Mouse (Mus musculus) limb, embryonic 15.5 days (tissue): ENCODE measurements around the gene Myadm. TPM values are rescaled to one million over a fixed set of nuclear protein-coding genes. Genes with fewer than 3 reads are reported as not detected.
"Not testable (repeated sequence)": the region's sequence is repeated elsewhere in the genome, so short reads cannot be mapped to it uniquely, and the experiment has no call there.

Source experiments
- ATAC-seq: fragments of 200-750 bp; cut with Nextera tagmentation; 2 replicates; pipeline ENCODE4 v1.8.0; 2017; ENCODE audit warnings: low read depth, moderate TSS enrichment; ENCODE audit not compliant: insufficient number of reproducible peaks, low FRiP score, low TSS enrichment
- H3K27ac ChIP-seq: fragments of 300-500 bp; sonication (generic); 2 replicates; pipeline ENCODE4 v1.5.1; 2015; ENCODE audit warnings: moderate library complexity, mild to moderate bottlenecking, inconsistent platforms
- H3K27me3 ChIP-seq: fragments of 300-500 bp; sonication (generic); 2 replicates; pipeline ENCODE4 v1.6.1; 2015; ENCODE audit warnings: inconsistent platforms
- H3K36me3 ChIP-seq: fragments of 300-500 bp; sonication (generic); 2 replicates; pipeline ENCODE4 v1.6.1; 2015; ENCODE audit warnings: inconsistent platforms
- H3K4me1 ChIP-seq: fragments of 300-500 bp; sonication (generic); 2 replicates; pipeline ENCODE4 v1.6.1; 2015; ENCODE audit warnings: inconsistent platforms
- H3K4me2 ChIP-seq: fragments of 300-500 bp; sonication (generic); 2 replicates; pipeline ENCODE4 v1.6.1; 2015; ENCODE audit warnings: mild to moderate bottlenecking, inconsistent platforms
- H3K4me3 ChIP-seq: fragments of 300-500 bp; sonication (generic); 2 replicates; pipeline ENCODE4 v1.5.1; 2015; ENCODE audit warnings: mild to moderate bottlenecking, inconsistent platforms
- H3K9ac ChIP-seq: fragments of 300-500 bp; sonication (generic); 2 replicates; pipeline ENCODE4 v1.6.1; 2015; ENCODE audit warnings: inconsistent platforms
- H3K9me3 ChIP-seq: fragments of 300-500 bp; sonication (generic); 2 replicates; pipeline ENCODE4 v1.6.1; 2016; ENCODE audit warnings: inconsistent platforms
- WGBS: fragments of 180-500 bp; shearing (Covaris S2); methylation state at CpG from one replicate; pipeline ENCODE4 v1.1.7; 2015; 5-methylcytosine and 5-hydroxymethylcytosine counted together
- polyA plus RNA-seq: library from polyadenylated mRNA; unstranded; fragments of >200 nt; fragmentation: Nextera tagmentation; extraction: Ambion mirVana; gene quantifications from 2 replicates; pipeline ENCODE4 v1.2.1, GENCODE M21; 2015

Gene Myadm
- polyA plus RNA-seq, 1 experiment from 2014 or later = 125 TPM

DNA sequence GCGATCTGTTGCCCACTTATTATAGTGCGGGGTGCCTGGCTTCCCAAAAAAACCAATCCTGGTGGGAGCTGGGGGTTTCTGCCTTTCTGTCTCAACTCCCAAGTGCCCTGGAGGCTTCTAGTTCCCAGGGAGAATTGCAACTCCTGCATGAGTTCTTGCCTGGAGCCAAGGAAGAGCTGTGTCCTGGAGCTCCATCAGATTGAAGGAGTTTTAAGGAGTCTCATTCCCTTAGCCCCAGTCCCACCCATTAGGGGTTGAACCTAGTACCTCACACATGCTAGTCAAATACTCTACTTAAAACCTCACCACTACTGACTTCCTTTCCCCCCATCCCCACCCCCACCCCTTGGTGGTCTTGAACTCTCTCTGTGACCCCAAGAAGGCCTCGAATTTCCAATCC, 2.9 kb downstream of the Myadm start:
- Histone ChIP-seq H3K27ac (peak overlapping the region; percentile 94), H3K9ac (0 out of 2 replicates have a peak overlapping the region, but pooled peaks have one; percentile 4)

DNA sequence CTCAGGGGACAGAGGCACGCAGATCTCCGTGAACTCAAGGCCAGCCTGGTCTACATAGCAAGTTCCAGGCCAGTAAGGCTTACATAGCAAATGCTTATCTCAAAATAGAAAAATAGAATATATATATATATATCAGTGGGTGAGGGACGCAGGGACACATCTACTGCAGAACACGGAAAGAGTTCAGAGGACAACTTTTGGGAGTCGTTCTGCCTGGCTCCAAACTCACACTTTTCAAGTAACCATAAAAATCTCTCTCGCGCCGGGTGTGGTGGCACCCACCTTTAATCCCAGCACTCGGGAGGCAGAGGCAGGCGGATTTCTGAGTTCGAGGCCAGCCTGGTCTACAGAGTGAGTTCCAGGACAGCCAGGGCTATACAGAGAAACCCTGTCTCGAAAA, 3.4 kb downstream of the Myadm start:
- H3K27me3 ChIP-seq, ATAC-seq, H3K9me3 ChIP-seq: not testable (repeated sequence)
- 63% methylated on average over 12 of the region's 12 CpGs for WGBS
- H3K36me3 ChIP-seq = peaks cover 26% of the 10 kb centered on the region
- H3K9ac ChIP-seq = 0 out of 2 replicates have a peak overlapping the region, but pooled peaks have one; percentile 4
- H3K27ac ChIP-seq = peak overlapping the region; percentile 94
- peak overlapping the region; percentile 68 for H3K4me2 ChIP-seq
- H3K4me3 ChIP-seq = peak overlapping the region; percentile 52
- peaks cover 38% of the 10 kb centered on the region for H3K4me1 ChIP-seq

More for the DNA sequence above, 2.9 kb downstream of the Myadm start:
- Histone ChIP-seq H3K27me3 (no peaks in the 10 kb centered on the region), H3K4me1 (peaks cover 41% of the 10 kb centered on the region), H3K4me2 (peak overlapping the region; percentile 68), H3K9me3 (no peaks in the 10 kb centered on the region), H3K4me3 (peak overlapping the region; percentile 52), H3K36me3 (peaks cover 21% of the 10 kb centered on the region)
- no peak for ATAC-seq
- WGBS = 59% methylated on average over 3 of the region's 3 CpGs

GRCm38 (mm10) chr7:3292791-3293190, 3.9 kb downstream of the Myadm start:
- H3K4me1 ChIP-seq = peaks cover 38% of the 10 kb centered on the region
- peaks cover 31% of the 10 kb centered on the region for H3K36me3 ChIP-seq
- peak overlapping the region; percentile 52 for H3K4me3 ChIP-seq
- under 1% methylated on average over 14 of the region's 14 CpGs for WGBS
- H3K9me3 ChIP-seq = no peaks in the 10 kb centered on the region
- peak overlapping the region; percentile 73 for H3K27ac ChIP-seq
- peak; percentile 59 for ATAC-seq
- H3K4me2 ChIP-seq = peak overlapping the region; percentile 68
- no peaks in the 10 kb centered on the region for H3K27me3 ChIP-seq
- peak overlapping the region; percentile 33; the same call in 1 of the 2 replicates for H3K9ac ChIP-seq

DNA sequence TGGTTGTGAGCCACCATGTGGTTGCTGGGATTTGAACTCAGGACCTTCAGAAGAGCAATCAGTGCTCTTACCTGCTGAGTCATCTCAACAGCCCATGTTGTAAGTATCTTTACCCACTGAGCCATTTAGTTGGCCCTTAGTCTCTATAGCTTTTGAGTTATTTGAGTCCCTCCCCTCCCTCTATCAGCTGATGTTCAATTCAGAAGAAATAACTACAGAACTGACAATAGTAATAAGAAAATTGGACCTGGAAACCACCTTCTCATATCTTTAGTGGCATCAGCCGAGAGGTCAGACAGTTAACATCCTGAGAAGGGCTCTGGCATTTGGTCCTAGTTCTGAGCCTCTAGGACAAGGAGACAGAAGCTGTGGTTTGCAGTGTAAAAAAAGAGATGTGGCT, 5.9 kb downstream of the Myadm start:
- WGBS = 92% methylated on average over 1 of the region's 1 CpGs
- Histone ChIP-seq H3K27me3 (0 out of 2 replicates have a peak, but pooled peaks cover 3% of the 10 kb centered on the region), H3K4me3 (no peak overlapping the region), H3K36me3 (peaks cover 47% of the 10 kb centered on the region), H3K9me3 (no peaks in the 10 kb centered on the region), H3K4me1 (peaks cover 42% of the 10 kb centered on the region), H3K4me2 (no peak overlapping the region), H3K9ac (no peak overlapping the region), H3K27ac (no peak overlapping the region)
- ATAC-seq = no peak

- WGBS = 89% methylated on average over 5 of the region's 5 CpGs
- H3K9me3 ChIP-seq = no peaks in the 10 kb centered on the region
- no peak for ATAC-seq
- H3K36me3 ChIP-seq = peaks cover 54% of the 10 kb centered on the region
- H3K4me3 ChIP-seq = no peak overlapping the region
- no peak overlapping the region for H3K9ac ChIP-seq
- H3K4me2 ChIP-seq = no peak overlapping the region
- peaks cover 10% of the 10 kb centered on the region; the same call in 1 of the 2 replicates for H3K27me3 ChIP-seq
- peaks cover 37% of the 10 kb centered on the region for H3K4me1 ChIP-seq
- no peak overlapping the region for H3K27ac ChIP-seq
Measured at GRCm38 (mm10) chr7:3295321-3296110, 6.6 kb downstream of the Myadm start.

DNA sequence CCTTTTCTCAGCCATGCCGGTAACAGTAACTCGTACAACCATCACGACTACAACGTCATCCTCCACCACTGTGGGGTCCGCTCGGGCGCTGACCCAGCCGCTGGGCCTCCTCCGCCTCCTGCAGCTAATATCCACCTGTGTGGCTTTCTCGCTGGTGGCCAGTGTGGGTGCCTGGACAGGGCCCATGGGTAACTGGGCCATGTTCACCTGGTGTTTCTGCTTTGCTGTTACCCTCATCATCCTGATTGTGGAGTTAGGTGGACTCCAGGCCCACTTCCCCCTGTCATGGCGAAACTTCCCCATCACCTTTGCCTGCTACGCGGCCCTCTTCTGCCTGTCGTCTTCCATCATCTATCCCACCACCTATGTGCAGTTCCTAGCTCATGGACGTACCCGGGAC, 7.8 kb downstream of the Myadm start:
- Histone ChIP-seq H3K27me3 (peaks cover 19% of the 10 kb centered on the region; the same call in 1 of the 2 replicates), H3K9ac (no peak overlapping the region), H3K4me2 (no peak overlapping the region), H3K9me3 (no peaks in the 10 kb centered on the region), H3K27ac (no peak overlapping the region), H3K4me1 (peaks cover 30% of the 10 kb centered on the region), H3K36me3 (peaks cover 54% of the 10 kb centered on the region), H3K4me3 (no peak overlapping the region)
- no peak for ATAC-seq
- 96% methylated on average over 16 of the region's 16 CpGs for WGBS

DNA sequence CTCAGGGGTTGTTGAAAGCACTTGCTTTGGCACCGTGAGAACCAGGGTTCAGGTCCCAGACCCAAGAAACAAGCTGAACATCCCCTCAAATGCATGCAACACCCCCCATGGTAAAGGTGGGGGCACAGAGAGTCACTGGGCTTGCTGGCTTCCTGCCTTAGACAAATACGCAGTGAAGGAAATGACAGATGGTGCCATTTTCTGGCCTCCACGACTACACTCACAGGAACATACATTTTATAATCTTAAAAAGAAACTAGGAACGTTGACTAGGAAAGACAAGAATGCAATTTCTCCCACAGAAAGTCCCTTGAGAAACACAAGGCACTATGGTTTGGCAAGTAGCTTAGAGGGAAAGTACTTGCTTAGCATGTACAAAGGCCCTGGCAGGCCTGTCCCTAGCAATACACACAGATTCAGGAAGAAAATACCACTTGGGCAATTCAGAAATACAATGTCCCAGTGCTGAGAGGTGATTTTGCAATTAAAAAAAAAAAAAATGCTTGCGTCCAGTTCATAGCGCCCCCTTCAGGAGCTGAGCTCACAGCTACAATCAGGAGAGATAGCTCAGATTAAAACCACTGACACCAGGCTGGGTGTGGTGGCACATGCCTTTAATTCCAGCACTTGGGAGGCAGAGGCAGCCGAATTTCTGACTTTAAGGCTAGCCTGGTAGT, 11.2 kb downstream of the Myadm start:
- no peak for ATAC-seq
- peaks cover 45% of the 10 kb centered on the region for H3K36me3 ChIP-seq
- no peak overlapping the region for H3K9ac ChIP-seq
- H3K4me3 ChIP-seq = no peak overlapping the region
- no peak overlapping the region for H3K4me2 ChIP-seq
- no peaks in the 10 kb centered on the region for H3K9me3 ChIP-seq
- peaks cover 51% of the 10 kb centered on the region for H3K27me3 ChIP-seq
- no peak overlapping the region for H3K27ac ChIP-seq
- WGBS = 50% methylated on average over 7 of the region's 7 CpGs
- peaks cover 44% of the 10 kb centered on the region for H3K4me1 ChIP-seq

DNA sequence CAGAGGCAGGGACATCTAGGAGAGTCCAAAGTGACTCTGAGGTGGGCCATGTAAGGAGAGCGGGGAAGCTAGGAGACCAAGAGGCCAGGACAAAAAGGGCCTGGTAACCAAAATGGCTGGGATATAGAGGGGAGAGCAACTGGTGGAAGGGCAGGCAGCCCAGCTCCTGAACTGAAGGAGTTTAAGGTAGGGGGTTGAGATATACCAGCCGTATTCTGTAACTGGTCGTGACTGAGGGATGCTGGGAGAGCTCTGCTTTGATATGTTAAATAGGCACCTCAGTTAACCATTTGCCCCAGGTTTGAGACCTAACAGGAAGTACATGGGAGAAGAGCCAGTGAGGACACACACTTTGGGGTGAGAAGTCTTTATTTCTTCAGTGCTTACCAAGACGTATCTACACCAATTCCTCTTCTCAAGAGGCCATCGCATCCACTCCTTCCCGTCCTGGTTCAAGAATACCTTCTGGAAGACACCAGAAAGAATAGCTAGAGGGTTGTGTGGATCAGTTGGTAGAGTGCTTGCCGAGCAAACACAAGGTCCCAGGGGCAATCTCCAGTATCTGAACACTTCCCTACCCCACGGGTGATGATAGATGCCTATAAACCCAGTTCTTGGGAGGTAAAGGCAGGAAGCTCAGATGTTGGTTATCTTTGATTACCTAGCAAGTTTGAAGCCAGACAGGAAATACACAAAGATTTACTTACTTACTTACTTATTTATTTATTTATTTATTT, 12.2 kb downstream of the Myadm start:
- Histone ChIP-seq H3K4me1 (peaks cover 42% of the 10 kb centered on the region), H3K9me3 (no peaks in the 10 kb centered on the region), H3K4me2 (no peak overlapping the region), H3K36me3 (peaks cover 39% of the 10 kb centered on the region), H3K4me3 (no peak overlapping the region), H3K27me3 (peaks cover 55% of the 10 kb centered on the region), H3K27ac (no peak overlapping the region), H3K9ac (no peak overlapping the region)
- WGBS = 60% methylated on average over 8 of the region's 8 CpGs
- ATAC-seq = no peak

GRCm38 (mm10) chr7:3301628-3302555, 13.0 kb downstream of the Myadm start:
- H3K9me3 ChIP-seq = no peaks in the 10 kb centered on the region
- H3K4me1 ChIP-seq = peaks cover 39% of the 10 kb centered on the region
- peaks cover 55% of the 10 kb centered on the region for H3K27me3 ChIP-seq
- H3K36me3 ChIP-seq = peaks cover 31% of the 10 kb centered on the region
- peak overlapping the region; percentile 58 for H3K4me2 ChIP-seq
- 0 out of 2 replicates have a peak overlapping the region, but pooled peaks have one; percentile 6 for H3K27ac ChIP-seq
- H3K4me3 ChIP-seq = peak overlapping the region; percentile 33
- ATAC-seq = no peak; the same call in 1 of the 2 replicates
- H3K9ac ChIP-seq = 0 out of 2 replicates have a peak overlapping the region, but pooled peaks have one; percentile 18
- WGBS = 6% methylated on average over 33 of the region's 33 CpGs

DNA sequence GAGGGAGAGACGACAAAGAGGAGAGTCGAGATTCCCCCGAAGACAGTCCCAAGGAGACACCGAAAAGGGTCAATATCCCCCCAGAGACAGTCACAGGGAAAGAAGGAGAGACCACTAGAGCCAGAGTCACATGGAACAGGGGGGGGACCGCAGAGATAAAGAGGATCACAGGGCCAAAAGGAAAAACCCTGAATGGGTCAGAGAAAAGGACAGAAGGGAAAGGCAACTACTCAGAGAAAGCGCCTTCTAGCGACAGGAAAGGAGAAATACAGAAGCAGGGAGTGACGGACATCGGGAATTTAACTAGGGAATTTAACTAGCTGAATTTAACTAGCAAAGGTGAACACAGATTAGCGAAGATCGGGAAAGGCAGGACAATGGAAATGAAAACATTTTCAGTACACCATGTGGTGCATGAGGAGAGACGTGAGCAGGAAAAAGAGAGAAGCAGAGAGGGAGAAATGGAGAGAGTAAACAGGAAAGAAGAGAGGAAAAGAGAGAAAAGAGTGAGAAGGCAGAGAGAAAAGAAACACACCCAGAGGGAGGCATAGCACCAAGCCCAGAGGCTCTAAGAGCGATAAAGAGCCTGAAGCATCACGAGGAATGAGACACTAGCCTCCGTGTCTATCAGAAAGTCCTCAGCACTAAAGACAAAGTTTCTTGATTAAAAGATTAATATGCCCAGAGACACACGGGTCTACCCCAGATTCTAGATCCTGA, 13.8 kb downstream of the Myadm start:
- Histone ChIP-seq H3K9me3 (no peaks in the 10 kb centered on the region), H3K36me3 (peaks cover 23% of the 10 kb centered on the region), H3K9ac (no peak overlapping the region), H3K4me3 (peak overlapping the region; percentile 33), H3K4me2 (peak overlapping the region; percentile 58), H3K27ac (no peak overlapping the region), H3K4me1 (peaks cover 39% of the 10 kb centered on the region), H3K27me3 (peaks cover 55% of the 10 kb centered on the region)
- WGBS = 5% methylated on average over 16 of the region's 16 CpGs
- ATAC-seq = no peak
